ENCODE assay signal across 10 mouse cellular contexts in genomic region chr2:92982591-92983272, GRCm38 (mm10).
DNase-seq lines count a peak whose midpoint lies in the region; ATAC-seq and TF ChIP-seq lines count a peak whose summit lies in the region.
"Had no signal": no experiment of that assay in that cellular context is flagged by ENCODE, and none has a peak within 500 bp of the region (broad histone marks: within the 10 kb centered on the region; RNA-seq: fewer than 3 reads in every experiment).

No protein-coding gene starts in this region.

- H3K27me3 ChIP-seq in embryonic facial prominence, embryonic 11.5 days (ENCODE audit: control insufficient read depth, insufficient read depth, low read length): no peaks in the 10 kb centered on the region
- H3K27me3 ChIP-seq in embryonic facial prominence, embryonic 10.5 days (replicated peaks; ENCODE audit: low read depth, poor library complexity, severe bottlenecking): no peaks in the 10 kb centered on the region
- H3K27me3 ChIP-seq in liver, embryonic 11.5 days (replicated peaks; ENCODE audit: control insufficient read depth, insufficient read depth, low read length): no peaks in the 10 kb centered on the region
- no peaks in the 10 kb centered on the region for H3K27me3 ChIP-seq in liver, embryonic 15.5 days
- H3K27me3 ChIP-seq in myocyte (ENCODE audit: control insufficient read depth, insufficient read depth, insufficient read length): no peaks in the 10 kb centered on the region

- WGBS in embryonic facial prominence, embryonic 11.5 days: 66% methylated on average over 8 of the region's 8 CpGs
- WGBS in embryonic facial prominence, embryonic 10.5 days: 71% methylated on average over 8 of the region's 8 CpGs
- 41% methylated on average over 8 of the region's 8 CpGs for whole genome bisulfite sequencing in liver, embryonic 11.5 days
- WGBS in liver, embryonic 15.5 days (ENCODE audit: insufficient replicate concordance): 22% methylated on average over 8 of the region's 8 CpGs

- H3K27ac ChIP-seq in embryonic facial prominence, embryonic 11.5 days (replicated peaks; ENCODE audit: low read depth, low read length): no peak overlapping the region
- no peak overlapping the region for H3K27ac ChIP-seq in embryonic facial prominence, embryonic 10.5 days (replicated peaks)
- peak overlapping the region; percentile 83 for H3K27ac ChIP-seq in liver, embryonic 11.5 days (ENCODE audit: low read depth, low read length)
- peak overlapping the region; percentile 68; the same call in 1 of the 2 replicates for H3K27ac ChIP-seq in liver, embryonic 15.5 days (replicated peaks)

- no peaks in the 10 kb centered on the region for H3K79me2 ChIP-seq in myocyte (ENCODE audit: control insufficient read depth, insufficient read depth)

- no peak for TF ChIP-seq POLR2A in myocyte (IDR thresholded peaks at IDR 0.05; ENCODE audit: insufficient read length, low read depth)

- no peaks in the 10 kb centered on the region for H3K4me1 ChIP-seq in embryonic facial prominence, embryonic 11.5 days (ENCODE audit: control insufficient read depth, insufficient read depth, low read length)
- H3K4me1 ChIP-seq in embryonic facial prominence, embryonic 10.5 days: peaks cover 22% of the 10 kb centered on the region
- H3K4me1 ChIP-seq in liver, embryonic 11.5 days (replicated peaks; ENCODE audit: control insufficient read depth, insufficient read depth, low read length): peaks cover 56% of the 10 kb centered on the region
- H3K4me1 ChIP-seq in liver, embryonic 15.5 days (replicated peaks): peaks cover 60% of the 10 kb centered on the region

- no peak for ATAC-seq in embryonic facial prominence, embryonic 11.5 days (replicated peaks; ENCODE audit: insufficient number of reproducible peaks, low FRiP score, low TSS enrichment, low read depth)
- ATAC-seq in liver, embryonic 11.5 days (replicated peaks; ENCODE audit: low FRiP score): peak; percentile 46
- peak; percentile 46 for ATAC-seq in liver, embryonic 15.5 days (ENCODE audit: insufficient read depth)
- ATAC-seq: forebrain, embryonic 16.5 days had no signal

- peak; percentile 52 for DNase-seq in embryonic facial prominence, embryonic 11.5 days (ENCODE audit: low spot score)
- no peak for DNase-seq in embryonic facial prominence, embryonic 10.5 days (ENCODE audit: low spot score)
- DNase-seq in liver, embryonic 11.5 days (ENCODE audit: low spot score): no peak
- no peak for DNase-seq in liver
- DNase-seq in embryo, embryonic 11 days: no peak
- DNase-seq in adrenal gland, postnatal 10 days: no peak
- DNase-seq: cerebellum, adult 8-10 months had no signal

- H3K9ac ChIP-seq in embryonic facial prominence, embryonic 11.5 days (replicated peaks; ENCODE audit: low read length): no peak overlapping the region
- no peak overlapping the region for H3K9ac ChIP-seq in liver, embryonic 11.5 days (ENCODE audit: low read depth, low read length)
- no peak overlapping the region for H3K9ac ChIP-seq in liver, embryonic 15.5 days

- H3ac ChIP-seq in myocyte (ENCODE audit: control insufficient read depth, insufficient read length): no peak overlapping the region

- no peak overlapping the region for H3K4me2 ChIP-seq in embryonic facial prominence, embryonic 11.5 days (ENCODE audit: low read depth, low read length)
- H3K4me2 ChIP-seq in liver, embryonic 11.5 days: peak overlapping the region; percentile 62
- peak overlapping the region; percentile 47 for H3K4me2 ChIP-seq in liver, embryonic 15.5 days
- H3K4me2 ChIP-seq in myocyte (ENCODE audit: low read depth): no peak overlapping the region

- no peaks in the 10 kb centered on the region for H3K36me3 ChIP-seq in embryonic facial prominence, embryonic 11.5 days (replicated peaks; ENCODE audit: control insufficient read depth, insufficient read depth, low read depth, low read length)
- peaks cover 52% of the 10 kb centered on the region for H3K36me3 ChIP-seq in embryonic facial prominence, embryonic 10.5 days (replicated peaks)
- H3K36me3 ChIP-seq in liver, embryonic 11.5 days (ENCODE audit: control insufficient read depth, insufficient read depth, low read length): peaks cover 13% of the 10 kb centered on the region; the same call in 1 of the 2 replicates
- H3K36me3 ChIP-seq in liver, embryonic 15.5 days (replicated peaks): no peaks in the 10 kb centered on the region
- no peaks in the 10 kb centered on the region for H3K36me3 ChIP-seq in myocyte (ENCODE audit: control insufficient read depth, insufficient read depth)

- no peaks in the 10 kb centered on the region for H3K9me3 ChIP-seq in embryonic facial prominence, embryonic 11.5 days (replicated peaks; ENCODE audit: control insufficient read depth, low read length)
- no peaks in the 10 kb centered on the region for H3K9me3 ChIP-seq in embryonic facial prominence, embryonic 10.5 days
- H3K9me3 ChIP-seq in liver, embryonic 11.5 days (ENCODE audit: control insufficient read depth, low read length): no peaks in the 10 kb centered on the region
- no peaks in the 10 kb centered on the region for H3K9me3 ChIP-seq in liver, embryonic 15.5 days (replicated peaks)

- H3K4me3 ChIP-seq in embryonic facial prominence, embryonic 11.5 days (ENCODE audit: low read depth, low read length): no peak overlapping the region
- no peak overlapping the region for H3K4me3 ChIP-seq in embryonic facial prominence, embryonic 10.5 days
- H3K4me3 ChIP-seq in liver, embryonic 11.5 days (ENCODE audit: low read depth, low read length): no peak overlapping the region
- H3K4me3 ChIP-seq in liver, embryonic 15.5 days (replicated peaks): no peak overlapping the region
- H3K4me3 ChIP-seq in myocyte: no peak overlapping the region

TF ChIP-seq in myocyte, 11 proteins besides CTCF, POLR2A, EP300 and RAD21:
- TF ChIP-seq REST (IDR thresholded peaks at IDR 0.05; ENCODE audit: insufficient read depth, insufficient read length) (no peak), MAX (IDR thresholded peaks at IDR 0.05; ENCODE audit: low read depth) (no peak), MYOG (IDR thresholded peaks at IDR 0.05; ENCODE audit: control insufficient read depth in 1 of 3, insufficient read depth in 1 of 3, insufficient read length in 2 of 3, low read depth in 2 of 3) (peak in 1 of 3 experiments; percentile 76), SRF (IDR thresholded peaks at IDR 0.05; ENCODE audit: control insufficient read depth, insufficient read length, low read depth) (no peak), E2F4 (IDR thresholded peaks at IDR 0.05; ENCODE audit: insufficient read depth) (no peak), CEBPB (IDR thresholded peaks at IDR 0.05; ENCODE audit: insufficient read depth, poor library complexity, severe bottlenecking) (peak; percentile 65), POLR2AphosphoS2 (IDR thresholded peaks at IDR 0.05; ENCODE audit: insufficient read length, low read depth) (no peak), USF1 (IDR thresholded peaks at IDR 0.05; ENCODE audit: low read depth) (peak; percentile 66), TCF12 (IDR thresholded peaks at IDR 0.05; ENCODE audit: insufficient read depth, poor library complexity, severe bottlenecking) (no peak)

Comparison
In these comparisons a context has a peak if more than half of its experiments do, and no peak if none do; other contexts are left out.
1. H3K27ac ChIP-seq: peak in liver, embryonic 11.5 days (single experiment) and liver, embryonic 15.5 days (single experiment); none in embryonic facial prominence, embryonic 11.5 days (single experiment) and embryonic facial prominence, embryonic 10.5 days (single experiment).
2. H3K4me2 ChIP-seq: peak in liver, embryonic 11.5 days (single experiment) and liver, embryonic 15.5 days (single experiment); none in embryonic facial prominence, embryonic 11.5 days (single experiment) and myocyte (single experiment).